10 mouse cellular contexts compared by ENCODE assay signal in the genomic region with DNA sequence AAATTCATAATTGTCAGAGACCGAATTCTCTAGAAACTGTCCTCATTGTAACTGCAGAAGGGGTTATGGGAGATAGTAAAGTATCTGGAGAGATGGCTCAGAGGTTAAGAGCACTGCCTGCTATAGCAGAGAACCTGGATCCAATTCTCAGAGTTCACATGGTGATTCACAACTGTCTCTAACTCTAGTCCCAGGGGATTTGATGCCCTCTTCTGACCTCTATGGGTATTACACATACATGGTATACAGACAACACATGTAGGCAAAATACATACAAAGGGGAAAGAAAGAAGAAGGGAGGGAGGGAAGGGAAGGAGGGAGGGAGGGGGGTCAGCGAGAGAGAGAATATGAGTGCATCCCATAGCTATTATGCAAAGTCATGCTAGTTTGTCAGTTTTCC.
A peak's percentile ranks its signal among the peaks of the same experiment; 100 is the strongest.
DNase-seq lines count a peak whose midpoint lies in the region; ATAC-seq and TF ChIP-seq lines count a peak whose summit lies in the region.
"Had no signal": no experiment of that assay in that cellular context is flagged by ENCODE, and none has a peak within 500 bp of the region (broad histone marks: within the 10 kb centered on the region; RNA-seq: fewer than 3 reads in every experiment).

No protein-coding gene starts in this region.

- no peak overlapping the region for H3K9ac ChIP-seq in kidney, postnatal 0 days (ENCODE audit: low read depth, low read length)
- H3K9ac ChIP-seq: hindbrain, embryonic 15.5 days had no signal

- no peaks in the 10 kb centered on the region for H3K27me3 ChIP-seq in kidney, postnatal 0 days (ENCODE audit: insufficient read depth, low read length)
- no peaks in the 10 kb centered on the region for H3K27me3 ChIP-seq in E14TG2a.4 (ENCODE audit: insufficient read depth, low read length)
- H3K27me3 ChIP-seq in limb, embryonic 10.5 days (ENCODE audit: low read depth, poor library complexity, severe bottlenecking), result no peaks in the 10 kb centered on the region
- H3K27me3 ChIP-seq: hindbrain, embryonic 15.5 days had no signal

- peak; percentile 58 for TF ChIP-seq CTCF in kidney, postnatal 0 days (IDR thresholded peaks at IDR 0.05; ENCODE audit: low read depth)
- TF ChIP-seq CTCF in E14TG2a.4 (conservative IDR thresholded peaks at IDR 0.05; ENCODE audit: low read length), result peak; percentile 31

- H3K4me2 ChIP-seq in kidney, postnatal 0 days (ENCODE audit: low read length), result no peak overlapping the region
- H3K4me2 ChIP-seq: hindbrain, embryonic 15.5 days had no signal

- H3K4me1 ChIP-seq in kidney, postnatal 0 days (replicated peaks; ENCODE audit: insufficient read depth, low read length), result peaks cover 10% of the 10 kb centered on the region
- H3K4me1 ChIP-seq in E14TG2a.4 (replicated peaks; ENCODE audit: low read depth, low read length), result no peaks in the 10 kb centered on the region
- peaks cover 56% of the 10 kb centered on the region for H3K4me1 ChIP-seq in limb, embryonic 10.5 days
- H3K4me1 ChIP-seq: hindbrain, embryonic 15.5 days had no signal

- ATAC-seq in kidney, postnatal 0 days (replicated peaks; ENCODE audit: low FRiP score, low read depth), result no peak
- ATAC-seq: activated CD4-positive, CD25-positive, alpha-beta regulatory T cell, adult 4 months had no signal

- no peaks in the 10 kb centered on the region for H3K36me3 ChIP-seq in kidney, postnatal 0 days (ENCODE audit: insufficient read depth, low read length)
- no peaks in the 10 kb centered on the region for H3K36me3 ChIP-seq in E14TG2a.4 (ENCODE audit: insufficient read depth, low read length)
- H3K36me3 ChIP-seq in limb, embryonic 10.5 days, result no peaks in the 10 kb centered on the region
- H3K36me3 ChIP-seq: hindbrain, embryonic 15.5 days had no signal

- WGBS in kidney, postnatal 0 days, result 84% methylated on average over 2 of the region's 2 CpGs
- WGBS in limb, embryonic 10.5 days, result 85% methylated on average over 2 of the region's 2 CpGs

- H3K9me3 ChIP-seq in kidney, postnatal 0 days (replicated peaks; ENCODE audit: low read length), result no peaks in the 10 kb centered on the region
- H3K9me3 ChIP-seq in E14TG2a.4 (ENCODE audit: low read length), result no peaks in the 10 kb centered on the region
- no peaks in the 10 kb centered on the region for H3K9me3 ChIP-seq in limb, embryonic 10.5 days (replicated peaks)
- H3K9me3 ChIP-seq: hindbrain, embryonic 15.5 days had no signal

- no peak overlapping the region for H3K4me3 ChIP-seq in kidney, postnatal 0 days (replicated peaks; ENCODE audit: low read depth, low read length)
- H3K4me3 ChIP-seq in E14TG2a.4 (replicated peaks; ENCODE audit: low read length), result no peak overlapping the region
- H3K4me3 ChIP-seq in limb, embryonic 10.5 days, result no peak overlapping the region
- H3K4me3 ChIP-seq: hindbrain, embryonic 15.5 days had no signal

- DNase-seq in kidney, postnatal 0 days (ENCODE audit: low spot score), result peak; percentile 28
- DNase-seq in kidney, adult 18-20 months, result no peak
- DNase-seq in R1 (ENCODE audit: low read depth, low spot score), result peak; percentile 54
- no peak for DNase-seq in limb, embryonic 10.5 days (ENCODE audit: low spot score)
- no peak for DNase-seq in spleen, postnatal 4 days (ENCODE audit: low spot score in 2 of 2)
- DNase-seq in gastrocnemius, postnatal 10 days, result no peak
- DNase-seq: left cerebral cortex, postnatal 4 days had no signal

- no peak overlapping the region for H3K27ac ChIP-seq in kidney, postnatal 0 days
- H3K27ac ChIP-seq in limb, embryonic 10.5 days, result peak overlapping the region; percentile 88
- H3K27ac ChIP-seq: hindbrain, embryonic 15.5 days had no signal

Comparison
In these comparisons a context has a peak if more than half of its experiments do, and no peak if none do; other contexts are left out.
1. DNase-seq: peak in kidney, postnatal 0 days (single experiment) and R1 (single experiment); none in kidney, adult 18-20 months (single experiment), limb, embryonic 10.5 days (single experiment), spleen, postnatal 4 days (0 of 2) and gastrocnemius, postnatal 10 days (single experiment).